Mouse (Mus musculus): ENCODE results near the gene Car11. TPM values are rescaled to one million over a fixed set of nuclear protein-coding genes. Genes with fewer than 3 reads are reported as not detected.
A peak's percentile ranks its signal among the peaks of the same experiment; 100 is the strongest.

Car11 gene
- polyA plus RNA-seq, 1 experiment from 2014 or later, result 73.8 TPM

DNA sequence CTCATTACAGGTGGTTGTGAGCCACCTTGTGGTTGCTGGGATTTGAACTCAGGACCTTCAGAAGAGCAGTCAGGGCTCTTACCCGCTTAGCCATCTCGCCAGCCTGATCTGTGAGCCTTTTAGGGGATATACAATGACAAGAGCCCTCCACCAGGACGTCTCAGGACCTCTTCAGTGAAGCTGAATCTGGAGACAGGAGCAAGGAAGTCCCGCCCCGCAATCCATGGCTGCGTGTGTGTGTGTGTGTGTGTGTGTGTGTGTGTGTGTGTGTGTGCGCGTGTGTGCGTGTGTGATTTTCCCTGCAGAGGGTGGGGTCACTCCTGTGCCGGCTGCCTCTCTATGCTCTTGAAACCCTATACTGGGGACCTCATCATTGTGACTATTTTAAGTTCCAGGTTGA lies 40.2 kb downstream of the Car11 start:
- Histone ChIP-seq H3K4me3 (no peak overlapping the region), H3K27me3 (replicated peaks) (no peaks in the 10 kb centered on the region), H3K9ac (no peak overlapping the region), H3K9me3 (no peaks in the 10 kb centered on the region), H3K4me2 (no peak overlapping the region), H3K27ac (no peak overlapping the region), H3K36me3 (replicated peaks) (no peaks in the 10 kb centered on the region), H3K4me1 (no peaks in the 10 kb centered on the region)
- peak; percentile 20; the same call in 1 of the 2 replicates for ATAC-seq (replicated peaks)
- 76% methylated on average over 10 of the region's 10 CpGs for WGBS

- H3K4me3 ChIP-seq, result no peak overlapping the region
- no peak overlapping the region for H3K9ac ChIP-seq
- H3K4me1 ChIP-seq, result no peaks in the 10 kb centered on the region
- H3K27me3 ChIP-seq (replicated peaks), result no peaks in the 10 kb centered on the region
- WGBS, result 82% methylated on average over 12 of the region's 12 CpGs
- ATAC-seq (replicated peaks), result no peak
- H3K4me2 ChIP-seq, result no peak overlapping the region
- no peaks in the 10 kb centered on the region for H3K9me3 ChIP-seq
- no peaks in the 10 kb centered on the region for H3K36me3 ChIP-seq (replicated peaks)
- no peak overlapping the region for H3K27ac ChIP-seq
Observed at GRCm38 (mm10) chr7:45741308-45741707, 41.7 kb downstream of the Car11 start.

DNA sequence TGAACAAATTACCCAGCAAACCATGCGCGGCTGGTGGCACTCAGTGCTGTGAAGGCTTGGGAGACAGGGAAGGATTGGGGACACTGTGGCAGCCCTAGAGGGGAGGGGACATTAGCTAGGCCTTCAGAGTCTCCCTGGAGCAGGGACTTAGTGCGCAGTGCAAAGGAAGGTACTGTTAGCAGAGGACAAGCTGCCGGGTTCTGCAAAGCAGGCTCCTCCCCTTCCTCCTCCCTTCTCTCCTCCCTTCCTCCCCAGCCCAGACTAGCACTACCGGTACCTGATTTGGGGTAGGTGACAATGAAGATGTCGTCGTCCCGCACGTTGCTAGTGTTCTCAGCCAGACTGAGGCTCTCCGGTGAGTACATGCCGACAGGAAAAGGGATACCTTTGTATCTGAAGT lies 42.1 kb downstream of the Car11 start:
- H3K4me1 ChIP-seq, result no peaks in the 10 kb centered on the region
- H3K27ac ChIP-seq, result no peak overlapping the region
- H3K9ac ChIP-seq, result no peak overlapping the region
- WGBS, result 39% methylated on average over 11 of the region's 11 CpGs
- no peaks in the 10 kb centered on the region for H3K27me3 ChIP-seq (replicated peaks)
- ATAC-seq (replicated peaks), result no peak
- H3K4me2 ChIP-seq, result peak overlapping the region; percentile 12; the same call in 1 of the 2 replicates
- H3K9me3 ChIP-seq, result no peaks in the 10 kb centered on the region
- H3K36me3 ChIP-seq (replicated peaks), result no peaks in the 10 kb centered on the region
- H3K4me3 ChIP-seq, result 0 out of 2 replicates have a peak overlapping the region, but pooled peaks have one; percentile 9

DNA sequence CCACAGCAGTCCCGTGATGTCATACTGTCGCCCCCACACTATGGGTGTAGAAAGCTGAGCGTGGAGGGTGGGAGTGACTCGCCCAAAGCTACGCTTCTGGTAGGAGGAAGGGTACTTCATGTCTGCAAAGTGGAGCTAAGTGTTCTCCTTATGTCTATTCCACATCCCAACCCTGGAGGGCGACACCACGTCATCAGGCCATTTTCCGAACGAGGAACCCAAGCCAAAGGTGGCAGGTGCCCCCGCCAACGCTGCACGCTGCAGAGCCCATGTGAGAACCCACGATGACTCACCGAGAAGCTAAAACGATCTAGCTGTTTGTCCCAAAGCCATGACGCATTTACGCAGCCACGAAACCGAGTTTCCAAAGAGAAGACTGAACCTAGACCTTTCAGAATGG lies 42.7 kb downstream of the Car11 start:
- Histone ChIP-seq H3K36me3 (replicated peaks) (no peaks in the 10 kb centered on the region), H3K27ac (no peak overlapping the region), H3K4me1 (no peaks in the 10 kb centered on the region), H3K4me2 (peak overlapping the region; percentile 12; the same call in 1 of the 2 replicates), H3K27me3 (replicated peaks) (no peaks in the 10 kb centered on the region), H3K9me3 (no peaks in the 10 kb centered on the region), H3K4me3 (0 out of 2 replicates have a peak overlapping the region, but pooled peaks have one; percentile 9), H3K9ac (no peak overlapping the region)
- no peak for ATAC-seq (replicated peaks)
- 34% methylated on average over 19 of the region's 19 CpGs for WGBS

- Histone ChIP-seq H3K4me2 (no peak overlapping the region), H3K4me1 (no peaks in the 10 kb centered on the region), H3K36me3 (replicated peaks) (no peaks in the 10 kb centered on the region), H3K9me3 (no peaks in the 10 kb centered on the region), H3K27me3 (replicated peaks) (no peaks in the 10 kb centered on the region), H3K9ac (no peak overlapping the region), H3K27ac (no peak overlapping the region), H3K4me3 (no peak overlapping the region)
- no peak for ATAC-seq (replicated peaks)
- WGBS, result 41% methylated on average over 2 of the region's 2 CpGs
Observed at GRCm38 (mm10) chr7:45744387-45744786, 44.7 kb downstream of the Car11 start.

- H3K36me3 ChIP-seq (replicated peaks), result no peaks in the 10 kb centered on the region
- H3K9me3 ChIP-seq, result no peaks in the 10 kb centered on the region
- 70% methylated on average over 6 of the region's 6 CpGs for WGBS
- H3K9ac ChIP-seq, result no peak overlapping the region
- no peaks in the 10 kb centered on the region for H3K27me3 ChIP-seq (replicated peaks)
- H3K4me2 ChIP-seq, result no peak overlapping the region
- H3K27ac ChIP-seq, result no peak overlapping the region
- ATAC-seq (replicated peaks), result no peak
- H3K4me1 ChIP-seq, result no peaks in the 10 kb centered on the region
- H3K4me3 ChIP-seq, result no peak overlapping the region
Observed at GRCm38 (mm10) chr7:45746518-45746917, 46.9 kb downstream of the Car11 start.

DNA sequence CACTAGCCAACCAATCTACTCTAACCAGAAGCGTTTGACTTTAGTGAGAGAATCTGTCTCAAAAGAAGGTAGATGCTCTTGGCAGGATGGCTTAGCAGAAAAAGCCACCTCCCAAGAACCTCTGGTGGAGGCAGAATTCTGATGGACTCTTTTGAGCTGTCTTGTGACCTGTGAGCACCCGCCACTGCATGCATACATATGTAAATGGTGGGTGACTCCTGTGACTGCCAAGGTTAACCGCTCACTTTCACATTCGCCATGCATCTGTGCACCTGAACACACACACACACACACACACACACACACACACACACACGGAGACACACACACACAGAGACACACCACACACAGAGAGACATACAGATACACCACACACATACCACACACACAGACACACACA lies 47.8 kb downstream of the Car11 start:
- no peak overlapping the region for H3K4me2 ChIP-seq
- H3K4me1 ChIP-seq, result no peaks in the 10 kb centered on the region
- no peaks in the 10 kb centered on the region for H3K9me3 ChIP-seq
- no peak overlapping the region for H3K27ac ChIP-seq
- H3K27me3 ChIP-seq (replicated peaks), result no peaks in the 10 kb centered on the region
- no peak for ATAC-seq (replicated peaks)
- WGBS, result 88% methylated on average over 5 of the region's 5 CpGs
- H3K4me3 ChIP-seq, result no peak overlapping the region
- H3K36me3 ChIP-seq (replicated peaks), result no peaks in the 10 kb centered on the region
- no peak overlapping the region for H3K9ac ChIP-seq

GRCm38 (mm10) chr7:45748110-45748509 lies 48.5 kb downstream of the Car11 start:
- 81% methylated on average over 7 of the region's 7 CpGs for WGBS

DNA sequence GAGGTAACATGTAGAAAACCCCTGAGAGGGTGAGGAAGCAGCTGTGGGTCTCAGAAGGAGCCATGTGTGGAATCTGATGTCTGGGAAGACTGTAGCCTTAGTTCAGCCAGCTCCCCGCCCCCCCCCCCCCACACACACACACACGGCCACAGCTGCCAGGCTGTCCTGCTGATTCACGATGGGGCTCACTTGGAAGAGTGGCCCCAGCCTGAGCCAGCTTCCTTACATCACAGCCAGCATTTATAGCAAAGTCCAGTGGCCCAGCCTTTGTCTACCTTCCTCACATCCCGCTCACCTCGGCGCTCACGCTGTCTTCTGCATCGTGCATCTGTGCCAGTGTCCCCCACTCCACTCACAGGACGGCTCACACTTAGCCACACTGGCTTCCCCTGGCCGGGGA lies 49.8 kb downstream of the Car11 start:
- no peak for ATAC-seq (replicated peaks)
- Histone ChIP-seq H3K9me3 (no peaks in the 10 kb centered on the region), H3K4me3 (no peak overlapping the region), H3K27me3 (replicated peaks) (no peaks in the 10 kb centered on the region), H3K4me2 (no peak overlapping the region), H3K27ac (no peak overlapping the region), H3K36me3 (replicated peaks) (no peaks in the 10 kb centered on the region), H3K9ac (no peak overlapping the region), H3K4me1 (no peaks in the 10 kb centered on the region)
- WGBS, result 50% methylated on average over 10 of the region's 10 CpGs

More at GRCm38 (mm10) chr7:45748110-45748509, 48.5 kb downstream of the Car11 start:
- Histone ChIP-seq H3K27me3 (replicated peaks) (no peaks in the 10 kb centered on the region), H3K36me3 (replicated peaks) (no peaks in the 10 kb centered on the region), H3K4me3 (no peak overlapping the region), H3K4me1 (no peaks in the 10 kb centered on the region), H3K9ac (no peak overlapping the region), H3K4me2 (no peak overlapping the region), H3K27ac (no peak overlapping the region), H3K9me3 (no peaks in the 10 kb centered on the region)
- ATAC-seq (replicated peaks), result no peak

- Histone ChIP-seq H3K4me3 (no peak overlapping the region), H3K27ac (no peak overlapping the region), H3K4me1 (no peaks in the 10 kb centered on the region), H3K36me3 (replicated peaks) (no peaks in the 10 kb centered on the region), H3K27me3 (replicated peaks) (no peaks in the 10 kb centered on the region), H3K4me2 (no peak overlapping the region), H3K9ac (no peak overlapping the region), H3K9me3 (no peaks in the 10 kb centered on the region)
- 87% methylated on average over 9 of the region's 9 CpGs for WGBS
- ATAC-seq (replicated peaks), result no peak
Observed at GRCm38 (mm10) chr7:45750162-45750561, 50.5 kb downstream of the Car11 start.

Other genes starting within 250 kb of the Car11 start
- gene Ftl1, start 240.0 kb upstream of the Car11 start, polyA plus RNA-seq (2015; fragmentation: Nextera tagmentation; extraction: Ambion mirVana), result 6,021 and 6,209 TPM in 2 replicates
- gene Bax, start 232.9 kb upstream of the Car11 start, polyA plus RNA-seq (2015; fragmentation: Nextera tagmentation; extraction: Ambion mirVana), result 257 and 261 TPM in 2 replicates
- 0.08 and 0.23 TPM in 2 replicates for gene Tulp2, start 218.0 kb upstream of the Car11 start, polyA plus RNA-seq (2015; fragmentation: Nextera tagmentation; extraction: Ambion mirVana)
- gene Gm45808, start 213.0 kb upstream of the Car11 start, polyA plus RNA-seq (2015; fragmentation: Nextera tagmentation; extraction: Ambion mirVana), result not detected in 2 replicates
- gene Dhdh, start 211.0 kb upstream of the Car11 start, polyA plus RNA-seq (2015; fragmentation: Nextera tagmentation; extraction: Ambion mirVana), result 4.0 and 4.1 TPM in 2 replicates
- 118 and 121 TPM in 2 replicates for gene Nucb1, start 189.4 kb upstream of the Car11 start, polyA plus RNA-seq (2015; fragmentation: Nextera tagmentation; extraction: Ambion mirVana)
- 11.7 and 12.5 TPM in 2 replicates for gene Ppp1r15a, start 173.6 kb upstream of the Car11 start, polyA plus RNA-seq (2015; fragmentation: Nextera tagmentation; extraction: Ambion mirVana)
- gene Plekha4, start 173.5 kb upstream of the Car11 start, polyA plus RNA-seq (2015; fragmentation: Nextera tagmentation; extraction: Ambion mirVana), result 1.3 TPM in 2 replicates
- 0.37 TPM in 1 of 2 replicates, not detected in the other for gene Hsd17b14, start 144.9 kb upstream of the Car11 start, polyA plus RNA-seq (2015; fragmentation: Nextera tagmentation; extraction: Ambion mirVana)
- 23.8 and 27.1 TPM in 2 replicates for gene Bcat2, start 129.7 kb upstream of the Car11 start, polyA plus RNA-seq (2015; fragmentation: Nextera tagmentation; extraction: Ambion mirVana)
- gene Fgf21, start 84.4 kb upstream of the Car11 start, polyA plus RNA-seq (2015; fragmentation: Nextera tagmentation; extraction: Ambion mirVana), result not detected in 2 replicates
- gene Fut1, start 82.6 kb upstream of the Car11 start, polyA plus RNA-seq (2015; fragmentation: Nextera tagmentation; extraction: Ambion mirVana), result not detected in 2 replicates
- not detected in 2 replicates for gene Izumo1, start 78.0 kb upstream of the Car11 start, polyA plus RNA-seq (2015; fragmentation: Nextera tagmentation; extraction: Ambion mirVana)
- 21.8 and 23.1 TPM in 2 replicates for gene Rasip1, start 72.4 kb upstream of the Car11 start, polyA plus RNA-seq (2015; fragmentation: Nextera tagmentation; extraction: Ambion mirVana)
- gene Mamstr, start 59.9 kb upstream of the Car11 start, polyA plus RNA-seq (2015; fragmentation: Nextera tagmentation; extraction: Ambion mirVana), result 3.6 and 3.8 TPM in 2 replicates
- 0.05 and 0.18 TPM in 2 replicates for gene Fut2, start 33.4 kb upstream of the Car11 start, polyA plus RNA-seq (2015; fragmentation: Nextera tagmentation; extraction: Ambion mirVana)
- 0.88 and 1.3 TPM in 2 replicates for gene Ntn5, start 15.8 kb upstream of the Car11 start, polyA plus RNA-seq (2015; fragmentation: Nextera tagmentation; extraction: Ambion mirVana)
- gene Sec1, start 5.4 kb upstream of the Car11 start, polyA plus RNA-seq (2015; fragmentation: Nextera tagmentation; extraction: Ambion mirVana), result 0.34 and 0.36 TPM in 2 replicates
- gene Dbp, start 5.2 kb downstream of the Car11 start, polyA plus RNA-seq (2015; fragmentation: Nextera tagmentation; extraction: Ambion mirVana), result 3.3 and 3.8 TPM in 2 replicates
- 537 and 538 TPM in 2 replicates for gene Rpl18, start 15.6 kb downstream of the Car11 start, polyA plus RNA-seq (2015; fragmentation: Nextera tagmentation; extraction: Ambion mirVana)
- 24.5 and 26.4 TPM in 2 replicates for gene Sphk2, start 18.2 kb downstream of the Car11 start, polyA plus RNA-seq (2015; fragmentation: Nextera tagmentation; extraction: Ambion mirVana)
- 0.54 and 0.74 TPM in 2 replicates for gene Fam83e, start 21.4 kb downstream of the Car11 start, polyA plus RNA-seq (2015; fragmentation: Nextera tagmentation; extraction: Ambion mirVana)
- not detected in 2 replicates for gene Spaca4, start 26.0 kb downstream of the Car11 start, polyA plus RNA-seq (2015; fragmentation: Nextera tagmentation; extraction: Ambion mirVana)
- gene Lmtk3, start 83.9 kb downstream of the Car11 start, polyA plus RNA-seq (2015; fragmentation: Nextera tagmentation; extraction: Ambion mirVana), result 29.8 and 34.8 TPM in 2 replicates
- gene Sult2b1, start 84.8 kb downstream of the Car11 start, polyA plus RNA-seq (2015; fragmentation: Nextera tagmentation; extraction: Ambion mirVana), result 8.3 and 9.7 TPM in 2 replicates
- 329 and 334 TPM in 2 replicates for gene Cyth2, start 114.7 kb downstream of the Car11 start, polyA plus RNA-seq (2015; fragmentation: Nextera tagmentation; extraction: Ambion mirVana)
- 1.1 TPM in 2 replicates for gene Kcnj14, start 124.9 kb downstream of the Car11 start, polyA plus RNA-seq (2015; fragmentation: Nextera tagmentation; extraction: Ambion mirVana)
- gene Grwd1, start 131.1 kb downstream of the Car11 start, polyA plus RNA-seq (2015; fragmentation: Nextera tagmentation; extraction: Ambion mirVana), result 40.5 and 44.2 TPM in 2 replicates
- 53.0 and 54.9 TPM in 2 replicates for gene Kdelr1, start 172.9 kb downstream of the Car11 start, polyA plus RNA-seq (2015; fragmentation: Nextera tagmentation; extraction: Ambion mirVana)
- gene Grin2d, start 178.5 kb downstream of the Car11 start, polyA plus RNA-seq (2015; fragmentation: Nextera tagmentation; extraction: Ambion mirVana), result 2.7 and 3.9 TPM in 2 replicates
- gene Syngr4, start 196.9 kb downstream of the Car11 start, polyA plus RNA-seq (2015; fragmentation: Nextera tagmentation; extraction: Ambion mirVana), result 0.22 TPM in 1 of 2 replicates, not detected in the other
- 7.7 and 10.2 TPM in 2 replicates for gene Tmem143, start 197.1 kb downstream of the Car11 start, polyA plus RNA-seq (2015; fragmentation: Nextera tagmentation; extraction: Ambion mirVana)
- gene Emp3, start 221.6 kb downstream of the Car11 start, polyA plus RNA-seq (2015; fragmentation: Nextera tagmentation; extraction: Ambion mirVana), result 35.2 and 40.3 TPM in 2 replicates
- 6.0 TPM in 2 replicates for gene Ccdc114, start 224.2 kb downstream of the Car11 start, polyA plus RNA-seq (2015; fragmentation: Nextera tagmentation; extraction: Ambion mirVana)

All from midbrain, embryonic 15.5 days (tissue).